Mouse (Mus musculus) forebrain, embryonic 10.5 days (tissue): Measurements from ENCODE around the gene Wdr63. TPM values are rescaled to one million over a fixed set of nuclear protein-coding genes. Genes with fewer than 3 reads are reported as not detected.

Source experiments
- DNase-seq: peaks from one replicate; pipeline ENCODE4 v3.0.0-alpha.2; 2017; ENCODE audit warnings: low spot score; ENCODE audit errors: extremely low spot score
- H3K27ac ChIP-seq: fragments of 300-500 bp; sonication (generic); 2 replicates; pipeline ENCODE4 v1.5.1; 2016; ENCODE audit warnings: mild to moderate bottlenecking
- H3K27me3 ChIP-seq: fragments of 300-500 bp; sonication (generic); 2 replicates; pipeline ENCODE4 v1.6.1; 2016; ENCODE audit warnings: mild to moderate bottlenecking; ENCODE audit not compliant: poor library complexity, severe bottlenecking
- H3K36me3 ChIP-seq: fragments of 300-500 bp; sonication (generic); replicated peaks from 2 replicates; pipeline ENCODE4 v1.6.1; 2016; ENCODE audit warnings: mild to moderate bottlenecking, moderate library complexity
- H3K4me1 ChIP-seq: fragments of 300-500 bp; sonication (generic); 2 replicates; pipeline ENCODE4 v1.6.1; 2016
- H3K4me3 ChIP-seq: fragments of 300-500 bp; sonication (generic); 2 replicates; pipeline ENCODE4 v1.5.1; 2016; ENCODE audit warnings: mild to moderate bottlenecking, moderate library complexity
- H3K9me3 ChIP-seq: fragments of 300-500 bp; sonication (generic); 2 replicates; pipeline ENCODE4 v1.6.1; 2016; ENCODE audit warnings: mild to moderate bottlenecking, moderate library complexity
- WGBS: fragments of 180-500 bp; shearing (Covaris S2); methylation state at CpG from one replicate; pipeline ENCODE4 v1.1.7; 2016; 5-methylcytosine and 5-hydroxymethylcytosine counted together
- polyA plus RNA-seq: library from polyadenylated mRNA; unstranded; fragments of >200 nt; fragmentation: Nextera tagmentation; extraction: Ambion mirVana; gene quantifications from 2 replicates; pipeline ENCODE4 v1.2.1, GENCODE M21; 2016

Wdr63 gene
- polyA plus RNA-seq, 1 experiment from 2014 or later = not detected

DNA sequence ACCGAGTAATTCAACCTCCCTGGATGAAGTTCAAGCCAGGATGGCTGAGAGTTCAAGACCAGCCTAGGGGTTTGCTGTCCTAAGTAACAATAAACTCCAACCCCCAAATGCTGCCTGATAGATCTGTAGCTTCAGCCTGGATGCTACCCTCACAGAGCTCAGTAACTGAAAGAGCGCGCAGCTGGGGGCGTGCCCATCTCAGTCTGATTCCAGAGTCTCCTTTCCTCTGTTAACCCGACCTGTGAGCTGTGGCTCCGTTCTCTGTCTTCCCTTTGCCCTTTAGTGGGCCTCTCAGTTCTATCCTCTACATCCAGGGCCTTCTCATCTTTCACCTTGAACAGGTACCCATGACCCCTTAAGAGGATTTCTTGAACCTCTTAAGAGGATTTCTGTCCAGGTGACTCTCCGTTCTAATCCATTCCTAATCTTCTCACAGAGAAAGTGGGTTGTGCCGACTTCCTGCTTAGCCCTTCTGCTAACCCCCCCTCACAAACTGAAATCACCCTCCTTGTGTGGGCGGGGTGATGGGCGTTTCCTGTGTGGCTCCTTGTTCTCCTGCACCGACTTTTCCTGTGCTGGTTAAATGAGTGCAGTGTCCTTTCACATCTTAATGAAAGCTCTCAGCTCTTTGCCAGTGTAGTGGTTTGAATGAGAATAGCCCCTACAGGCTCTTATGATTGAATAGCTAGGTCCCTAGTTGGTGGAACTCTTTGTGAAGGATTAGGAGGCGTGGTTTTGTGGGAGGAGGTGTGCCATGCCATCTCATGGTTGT lies 68.6 kb downstream of the Wdr63 start:
- 56% methylated on average over 12 of the region's 12 CpGs for WGBS

GRCm38 (mm10) chr3:146037906-146038305 lies 70.0 kb downstream of the Wdr63 start:
- H3K27me3 ChIP-seq = peaks cover 11% of the 10 kb centered on the region; the same call in 1 of the 2 replicates
- no peak overlapping the region for H3K4me3 ChIP-seq
- 70% methylated on average over 15 of the region's 15 CpGs for WGBS
- peaks cover 20% of the 10 kb centered on the region for H3K4me1 ChIP-seq
- H3K36me3 ChIP-seq = no peaks in the 10 kb centered on the region
- DNase-seq = no peak
- no peaks in the 10 kb centered on the region for H3K9me3 ChIP-seq
- H3K27ac ChIP-seq = no peak overlapping the region

More for the DNA sequence above, 68.6 kb downstream of the Wdr63 start:
- Histone ChIP-seq H3K9me3 (no peaks in the 10 kb centered on the region), H3K4me1 (peaks cover 20% of the 10 kb centered on the region), H3K27ac (no peak overlapping the region), H3K27me3 (peaks cover 11% of the 10 kb centered on the region; the same call in 1 of the 2 replicates), H3K36me3 (no peaks in the 10 kb centered on the region), H3K4me3 (no peak overlapping the region)
- no peak for DNase-seq

- Histone ChIP-seq H3K27ac (no peak overlapping the region), H3K36me3 (no peaks in the 10 kb centered on the region), H3K27me3 (peaks cover 4% of the 10 kb centered on the region; the same call in 1 of the 2 replicates), H3K9me3 (no peaks in the 10 kb centered on the region), H3K4me1 (peaks cover 14% of the 10 kb centered on the region), H3K4me3 (no peak overlapping the region)
- DNase-seq = no peak
- 92% methylated on average over 5 of the region's 5 CpGs for WGBS
These were observed 75.0 kb downstream of the Wdr63 start for GRCm38 (mm10) chr3:146032976-146033375.

GRCm38 (mm10) chr3:146030255-146030836 lies 77.6 kb downstream of the Wdr63 start:
- Histone ChIP-seq H3K36me3 (no peaks in the 10 kb centered on the region), H3K4me3 (no peak overlapping the region), H3K9me3 (no peaks in the 10 kb centered on the region), H3K27me3 (peaks cover 4% of the 10 kb centered on the region; the same call in 1 of the 2 replicates), H3K27ac (no peak overlapping the region), H3K4me1 (peaks cover 19% of the 10 kb centered on the region)
- no peak for DNase-seq
- WGBS = 27% methylated on average over 5 of the region's 5 CpGs

- H3K27me3 ChIP-seq = peaks cover 4% of the 10 kb centered on the region; the same call in 1 of the 2 replicates
- peaks cover 7% of the 10 kb centered on the region for H3K36me3 ChIP-seq
- WGBS = 81% methylated on average over 3 of the region's 3 CpGs
- H3K4me1 ChIP-seq = peaks cover 19% of the 10 kb centered on the region
- no peak overlapping the region for H3K27ac ChIP-seq
- no peak overlapping the region for H3K4me3 ChIP-seq
- no peak for DNase-seq
- no peaks in the 10 kb centered on the region for H3K9me3 ChIP-seq
These were observed 78.7 kb downstream of the Wdr63 start for GRCm38 (mm10) chr3:146029234-146029633.

GRCm38 (mm10) chr3:146028406-146028805 lies 79.5 kb downstream of the Wdr63 start:
- H3K27me3 ChIP-seq = peaks cover 4% of the 10 kb centered on the region; the same call in 1 of the 2 replicates
- WGBS = 89% methylated on average over 2 of the region's 2 CpGs

GRCm38 (mm10) chr3:146027116-146027515 lies 80.8 kb downstream of the Wdr63 start:
- Histone ChIP-seq H3K9me3 (no peaks in the 10 kb centered on the region), H3K36me3 (peaks cover 21% of the 10 kb centered on the region), H3K4me1 (peaks cover 19% of the 10 kb centered on the region), H3K27me3 (peaks cover 4% of the 10 kb centered on the region; the same call in 1 of the 2 replicates), H3K4me3 (no peak overlapping the region), H3K27ac (no peak overlapping the region)
- WGBS = 56% methylated on average over 6 of the region's 6 CpGs
- DNase-seq = no peak

More at GRCm38 (mm10) chr3:146028406-146028805, 79.5 kb downstream of the Wdr63 start:
- no peak for DNase-seq
- Histone ChIP-seq H3K9me3 (no peaks in the 10 kb centered on the region), H3K36me3 (peaks cover 12% of the 10 kb centered on the region), H3K4me1 (peaks cover 19% of the 10 kb centered on the region), H3K4me3 (no peak overlapping the region), H3K27ac (no peak overlapping the region)

DNA sequence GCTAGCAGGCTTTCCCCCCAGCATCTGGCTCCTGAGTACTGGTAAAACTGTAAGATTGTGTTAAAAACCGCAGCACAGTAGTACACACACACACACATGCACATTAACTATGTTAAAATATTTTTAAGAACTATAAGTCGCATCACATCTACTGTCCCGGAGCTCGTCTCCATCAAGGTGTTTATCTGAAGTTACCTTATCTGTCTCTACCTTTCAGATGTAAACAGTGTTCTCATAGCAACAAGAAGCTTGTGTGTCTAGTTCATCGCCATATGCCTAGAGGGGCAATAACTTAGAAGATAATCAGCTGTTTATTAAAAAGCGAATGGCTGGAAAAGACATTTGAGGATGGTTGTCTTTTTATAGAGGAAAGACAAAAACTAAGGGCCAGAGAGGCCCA lies 82.4 kb downstream of the Wdr63 start:
- Histone ChIP-seq H3K4me1 (peaks cover 17% of the 10 kb centered on the region), H3K36me3 (peaks cover 28% of the 10 kb centered on the region), H3K9me3 (no peaks in the 10 kb centered on the region), H3K27me3 (peaks cover 4% of the 10 kb centered on the region; the same call in 1 of the 2 replicates), H3K27ac (no peak overlapping the region), H3K4me3 (no peak overlapping the region)
- WGBS = 97% methylated on average over 6 of the region's 6 CpGs
- no peak for DNase-seq

- Histone ChIP-seq H3K4me1 (peaks cover 11% of the 10 kb centered on the region), H3K27me3 (peaks cover 4% of the 10 kb centered on the region; the same call in 1 of the 2 replicates), H3K27ac (no peak overlapping the region), H3K9me3 (no peaks in the 10 kb centered on the region), H3K4me3 (no peak overlapping the region), H3K36me3 (peaks cover 31% of the 10 kb centered on the region)
- WGBS = 89% methylated on average over 7 of the region's 7 CpGs
- no peak for DNase-seq
These were observed 83.2 kb downstream of the Wdr63 start for GRCm38 (mm10) chr3:146024746-146025145.

DNA sequence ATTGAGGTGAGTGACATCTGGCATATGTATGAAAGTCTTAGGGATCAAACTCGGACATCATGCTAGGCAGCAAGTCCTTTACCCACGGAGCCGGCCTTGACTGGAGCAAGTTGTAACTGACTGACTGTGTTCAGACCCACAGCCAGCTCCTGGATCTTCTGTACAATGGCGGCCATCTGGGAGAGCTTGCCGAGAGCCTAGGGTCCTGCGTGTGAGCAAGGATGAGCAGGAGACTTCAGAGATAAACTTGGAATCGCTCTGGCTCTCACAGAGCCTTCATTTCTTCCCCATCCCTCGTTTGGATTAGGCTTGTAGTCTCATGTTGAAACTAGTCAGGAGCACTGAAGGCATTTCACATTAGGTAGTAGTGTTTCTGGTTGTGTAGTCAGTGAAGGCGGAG lies 85.7 kb downstream of the Wdr63 start:
- Histone ChIP-seq H3K27me3 (no peaks in the 10 kb centered on the region), H3K4me1 (peaks cover 12% of the 10 kb centered on the region), H3K4me3 (no peak overlapping the region), H3K36me3 (peaks cover 40% of the 10 kb centered on the region), H3K9me3 (no peaks in the 10 kb centered on the region), H3K27ac (no peak overlapping the region)
- no peak for DNase-seq
- WGBS = 91% methylated on average over 9 of the region's 9 CpGs

DNA sequence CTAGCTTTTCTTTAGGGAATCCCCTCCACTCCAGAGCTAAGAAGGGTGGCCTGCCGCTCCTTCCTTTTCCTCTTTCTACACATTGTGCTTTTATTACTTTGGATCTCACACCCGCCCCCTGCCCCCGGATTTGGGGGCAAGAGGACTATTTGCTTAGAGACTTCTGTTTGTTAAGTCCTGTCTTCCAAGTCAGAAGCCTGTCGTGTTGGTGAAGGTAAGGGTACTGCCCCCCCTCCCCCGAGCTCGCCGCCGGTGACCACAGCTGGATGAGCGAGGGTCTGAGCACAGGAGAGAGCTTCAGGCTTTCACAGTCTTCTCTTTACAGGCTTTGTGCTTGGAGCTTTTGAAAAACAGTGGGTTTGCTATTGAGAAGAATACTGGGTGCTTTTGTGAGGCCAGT lies 90.4 kb downstream of the Wdr63 start:
- no peak for DNase-seq
- 76% methylated on average over 9 of the region's 9 CpGs for WGBS
- H3K36me3 ChIP-seq = peaks cover 62% of the 10 kb centered on the region
- no peak overlapping the region for H3K4me3 ChIP-seq
- H3K27me3 ChIP-seq = no peaks in the 10 kb centered on the region
- H3K4me1 ChIP-seq = peaks cover 7% of the 10 kb centered on the region
- H3K27ac ChIP-seq = no peak overlapping the region
- no peaks in the 10 kb centered on the region for H3K9me3 ChIP-seq

DNA sequence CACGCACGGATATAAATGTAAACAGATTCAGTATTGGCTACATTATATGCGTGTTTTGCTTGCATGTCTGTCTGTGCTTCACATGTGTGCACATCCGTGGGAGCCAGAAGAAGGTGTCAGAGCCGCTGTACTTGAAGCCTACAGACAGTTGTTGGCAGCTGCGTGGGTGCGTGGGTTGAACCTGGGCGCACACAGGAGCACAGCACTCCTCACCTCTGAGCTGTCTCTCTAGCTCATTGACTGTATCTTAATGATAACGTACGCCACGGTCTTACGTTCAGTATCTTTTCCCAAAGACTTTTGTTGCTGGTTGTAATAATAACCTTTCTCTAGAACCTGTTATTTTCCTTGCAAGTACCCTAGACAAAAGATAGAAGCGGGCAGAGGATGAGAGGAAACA lies 91.0 kb downstream of the Wdr63 start:
- H3K27me3 ChIP-seq = no peaks in the 10 kb centered on the region
- H3K27ac ChIP-seq = no peak overlapping the region
- no peak for DNase-seq
- H3K36me3 ChIP-seq = peaks cover 62% of the 10 kb centered on the region
- no peak overlapping the region for H3K4me3 ChIP-seq
- H3K9me3 ChIP-seq = no peaks in the 10 kb centered on the region
- H3K4me1 ChIP-seq = peaks cover 7% of the 10 kb centered on the region
- 95% methylated on average over 13 of the region's 13 CpGs for WGBS

DNA sequence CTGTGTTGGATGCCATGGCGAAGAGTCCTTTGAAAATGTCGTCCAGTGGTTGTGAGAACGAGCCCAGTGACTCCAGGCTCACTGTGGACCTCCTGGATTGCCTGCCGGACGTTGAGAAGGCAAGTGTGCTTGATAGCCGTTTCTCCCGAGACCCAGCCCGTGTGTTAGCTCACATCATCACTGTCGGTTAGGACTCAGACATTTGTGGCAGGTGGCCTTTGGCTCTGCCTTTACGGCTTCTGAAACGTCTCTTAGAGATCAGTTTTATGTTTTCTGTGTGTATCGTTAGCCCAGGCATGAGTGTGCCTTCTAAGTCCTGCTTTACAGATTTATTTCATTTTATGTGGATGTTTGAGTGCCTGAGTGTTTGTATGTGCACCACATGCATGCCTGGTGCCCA lies 93.6 kb downstream of the Wdr63 start:
- Histone ChIP-seq H3K36me3 (peaks cover 54% of the 10 kb centered on the region), H3K9me3 (no peaks in the 10 kb centered on the region), H3K4me3 (no peak overlapping the region), H3K27me3 (no peaks in the 10 kb centered on the region), H3K4me1 (peaks cover 18% of the 10 kb centered on the region), H3K27ac (no peak overlapping the region)
- no peak for DNase-seq
- 93% methylated on average over 12 of the region's 12 CpGs for WGBS
